Mouse (Mus musculus): ENCODE data around the gene H2-Q1. TPM values are rescaled to one million over a fixed set of nuclear protein-coding genes. Genes with fewer than 3 reads are reported as not detected.

Gene H2-Q1
- not detected in 2 replicates for polyA plus RNA-seq (2012)

DNA sequence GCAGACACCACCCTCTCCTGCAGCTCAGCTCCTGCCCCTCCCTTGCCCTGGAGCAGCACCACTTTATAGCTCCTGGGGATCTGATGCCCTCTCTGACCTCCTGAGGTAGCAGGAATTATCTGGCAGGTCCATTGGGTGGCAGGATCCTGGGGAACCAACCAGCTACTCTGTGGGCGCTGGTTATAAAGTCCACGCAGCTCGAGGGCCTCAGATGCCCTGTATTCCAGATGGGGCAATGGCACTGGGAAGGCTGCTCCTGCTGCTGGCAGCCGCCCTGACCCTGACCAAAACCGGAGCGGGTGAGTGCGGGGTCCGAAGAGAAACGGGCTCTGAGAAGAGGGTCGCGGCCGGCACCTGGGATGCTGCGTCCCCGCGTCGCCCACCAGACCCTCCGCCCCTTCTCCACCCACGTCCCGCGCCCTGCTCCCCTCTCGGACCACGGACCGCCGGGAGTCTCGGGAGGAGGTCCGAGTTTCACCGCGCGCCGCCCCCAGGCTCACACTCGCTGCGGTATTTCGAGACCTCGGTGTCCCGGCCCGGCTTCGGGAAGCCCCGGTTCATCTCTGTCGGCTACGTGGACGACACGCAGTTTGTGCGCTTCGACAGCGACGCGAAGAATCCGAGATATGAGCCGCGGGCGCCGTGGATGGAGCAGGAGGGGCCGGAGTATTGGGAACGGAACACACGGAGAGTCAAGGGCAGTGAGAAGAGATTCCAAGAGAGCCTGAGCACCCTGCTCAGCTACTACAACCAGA is at the start of gene H2-Q1:
Gene H2-Q1, plus strand, starts transcription at position 79 of the 755 bp plus-strand sequence.
- no peak for TF ChIP-seq GATA1 (IDR thresholded peaks at IDR 0.05; ENCODE audit: low read length)

DNA sequence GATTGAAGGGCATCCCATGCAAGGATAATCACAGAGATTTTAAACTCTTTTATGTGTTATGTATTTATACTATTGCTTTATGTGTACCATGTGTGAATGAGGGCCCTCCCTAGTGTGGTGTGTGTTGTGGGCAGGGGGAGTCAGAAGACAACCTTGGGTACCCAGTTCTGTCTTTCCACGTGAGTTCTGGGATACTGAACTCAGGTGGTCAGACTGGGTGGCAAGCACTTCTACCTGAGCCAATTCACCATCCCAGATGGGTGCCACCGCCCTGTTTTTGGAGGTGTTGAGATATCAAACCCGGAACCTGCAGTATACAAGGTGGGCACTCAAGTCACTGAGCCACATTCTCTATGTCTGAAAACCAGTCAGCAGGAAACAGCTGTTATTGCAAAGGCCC is 48.0 kb upstream of the H2-Q1 start:
- TF ChIP-seq GATA1 (IDR thresholded peaks at IDR 0.05; ENCODE audit: low read length) = no peak

DNA sequence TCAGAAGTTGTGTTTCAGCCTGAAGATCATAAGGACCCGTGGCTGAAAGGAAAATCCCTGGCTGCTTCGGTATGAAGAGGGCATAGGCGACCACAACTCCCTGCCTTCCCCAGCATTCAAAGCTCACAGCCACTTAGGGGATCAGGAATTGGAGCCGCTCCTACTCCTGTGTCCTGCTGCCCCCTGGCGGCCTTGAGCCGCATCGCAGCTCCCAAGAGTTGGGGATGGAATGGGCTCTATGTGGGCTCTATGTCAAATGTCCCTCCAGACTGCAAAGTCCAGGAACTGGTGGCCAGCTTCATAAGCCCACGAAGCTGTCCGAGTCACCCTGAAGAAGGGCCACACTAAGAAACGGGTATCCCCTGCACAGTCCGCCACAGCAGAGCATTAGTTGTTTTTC is 45.4 kb upstream of the H2-Q1 start:
- TF ChIP-seq GATA1 (IDR thresholded peaks at IDR 0.05; ENCODE audit: low read length) = no peak

DNA sequence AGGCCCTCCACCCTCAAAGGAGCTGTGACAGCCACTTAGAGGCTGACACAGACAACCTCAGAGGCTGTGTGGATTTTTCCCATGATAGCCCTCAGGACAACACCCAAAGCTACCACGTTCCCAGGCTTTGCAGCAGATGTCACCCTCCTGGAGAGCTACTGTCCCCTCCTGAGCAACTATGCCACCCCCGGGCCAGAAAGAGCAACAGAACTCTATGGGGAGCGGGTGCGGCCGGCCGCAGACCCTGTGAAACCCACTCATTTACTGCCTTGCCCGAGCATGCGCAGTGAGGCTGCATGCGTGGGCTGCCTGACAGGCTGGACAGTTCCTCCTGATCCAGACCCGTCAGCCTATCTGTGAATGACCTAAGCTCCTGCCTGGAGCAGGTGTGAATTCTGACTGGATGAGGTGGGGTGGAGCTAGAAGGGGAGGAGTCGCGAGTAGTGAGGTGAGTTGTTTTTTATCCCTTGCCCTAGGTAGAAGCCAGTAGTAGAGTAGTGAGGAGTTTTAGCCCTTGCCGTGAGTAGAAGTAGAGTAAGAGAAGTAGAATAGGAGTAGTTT is 43.8 kb upstream of the H2-Q1 start:
- TF ChIP-seq GATA1 (IDR thresholded peaks at IDR 0.05; ENCODE audit: low read length) = no peak

DNA sequence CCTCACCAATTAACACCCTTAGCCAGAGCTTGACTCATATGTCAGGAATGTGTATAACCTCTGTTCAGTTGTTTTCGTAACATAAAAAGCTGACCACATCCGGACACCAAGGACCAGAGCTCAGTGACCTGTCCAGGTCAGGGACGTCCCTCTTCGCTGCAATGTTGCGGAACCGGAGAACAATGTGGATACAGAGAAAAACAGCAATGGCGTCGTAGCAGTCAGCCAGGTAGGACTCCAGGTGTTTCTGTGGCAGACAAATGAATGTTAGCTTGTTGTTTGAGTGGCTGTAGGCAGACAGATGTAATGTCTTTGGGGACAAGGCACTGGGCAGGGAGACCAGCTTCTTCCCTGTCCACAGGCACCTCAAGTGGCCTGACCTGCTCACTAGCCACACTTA is 42.2 kb upstream of the H2-Q1 start:
- TF ChIP-seq GATA1 (IDR thresholded peaks at IDR 0.05; ENCODE audit: low read length) = no peak

DNA sequence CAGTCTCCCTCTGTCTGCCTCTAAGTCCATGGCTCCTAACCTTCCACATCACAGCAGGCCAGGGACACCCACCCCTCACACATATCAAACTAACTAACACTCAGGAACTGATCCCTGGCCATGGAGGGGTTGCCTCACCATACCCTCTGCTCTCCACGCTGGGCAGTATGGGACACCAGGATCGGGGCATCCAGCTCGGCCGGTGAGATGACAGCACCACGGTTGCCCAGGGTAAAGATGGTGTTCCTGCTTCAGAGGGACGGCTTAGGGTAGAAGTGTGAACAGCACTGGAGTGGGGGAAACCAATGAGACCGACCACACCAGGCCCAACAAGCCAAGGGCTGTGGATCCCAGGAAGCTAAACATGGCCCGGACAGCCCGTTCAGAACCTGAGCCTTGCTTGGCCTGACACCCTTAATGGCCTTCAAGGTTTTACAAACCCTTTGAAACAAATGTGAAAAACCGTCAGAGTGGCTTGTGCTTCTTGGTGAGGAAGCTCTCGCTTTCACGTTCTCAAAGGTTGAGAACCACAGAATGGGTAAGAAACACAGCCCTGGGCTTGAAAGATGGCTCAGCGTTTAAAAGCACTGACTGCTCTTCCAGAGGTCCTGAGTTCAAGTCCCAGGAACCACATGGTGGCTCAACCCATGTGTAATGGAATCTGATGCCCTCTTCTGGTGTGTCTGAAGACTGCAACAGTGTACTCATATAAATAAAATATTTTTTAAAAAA is 41.1 kb upstream of the H2-Q1 start:
- TF ChIP-seq GATA1 (IDR thresholded peaks at IDR 0.05; ENCODE audit: low read length) = no peak

DNA sequence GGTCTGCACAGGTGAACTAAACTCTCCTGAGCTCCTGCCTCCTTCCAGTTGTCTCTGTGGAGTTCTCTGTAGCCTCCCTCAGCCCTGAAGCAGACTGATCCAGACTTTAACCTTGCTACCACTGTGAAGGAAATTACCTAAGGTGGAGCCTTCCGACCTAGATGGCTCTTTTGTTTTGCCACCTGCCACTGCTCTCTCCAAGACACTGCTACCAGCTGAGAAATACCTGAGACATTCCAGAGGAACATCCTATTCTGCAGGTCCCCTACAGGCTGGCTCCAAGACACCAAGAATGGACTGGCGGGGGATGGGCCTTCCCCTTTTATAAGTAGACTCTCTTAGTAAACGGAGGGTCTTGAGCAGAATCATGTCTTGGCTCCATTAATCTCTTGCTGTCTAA is 39.9 kb upstream of the H2-Q1 start:
- no peak for TF ChIP-seq GATA1 (IDR thresholded peaks at IDR 0.05; ENCODE audit: low read length)

DNA sequence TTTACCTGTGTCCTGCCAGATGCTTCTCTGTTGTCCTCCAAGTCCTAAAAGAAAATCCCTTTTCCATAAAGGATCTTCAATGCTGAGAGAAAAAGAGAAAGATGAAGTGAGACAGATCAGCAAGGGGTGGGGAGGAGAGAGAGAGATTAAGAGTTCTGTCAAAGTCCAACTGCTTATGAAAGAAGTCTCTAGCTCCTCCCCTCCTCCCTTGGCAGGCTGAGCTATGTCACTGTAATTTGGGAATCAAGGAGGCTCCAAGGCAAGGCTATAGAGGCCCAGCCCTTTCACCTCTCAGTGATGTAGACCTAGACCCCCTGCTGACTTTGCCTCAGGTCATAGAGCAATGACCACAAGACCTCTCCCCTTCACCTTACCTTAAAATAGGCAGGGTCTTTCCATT is 34.8 kb upstream of the H2-Q1 start:
- TF ChIP-seq GATA1 (IDR thresholded peaks at IDR 0.05; ENCODE audit: low read length) = no peak

DNA sequence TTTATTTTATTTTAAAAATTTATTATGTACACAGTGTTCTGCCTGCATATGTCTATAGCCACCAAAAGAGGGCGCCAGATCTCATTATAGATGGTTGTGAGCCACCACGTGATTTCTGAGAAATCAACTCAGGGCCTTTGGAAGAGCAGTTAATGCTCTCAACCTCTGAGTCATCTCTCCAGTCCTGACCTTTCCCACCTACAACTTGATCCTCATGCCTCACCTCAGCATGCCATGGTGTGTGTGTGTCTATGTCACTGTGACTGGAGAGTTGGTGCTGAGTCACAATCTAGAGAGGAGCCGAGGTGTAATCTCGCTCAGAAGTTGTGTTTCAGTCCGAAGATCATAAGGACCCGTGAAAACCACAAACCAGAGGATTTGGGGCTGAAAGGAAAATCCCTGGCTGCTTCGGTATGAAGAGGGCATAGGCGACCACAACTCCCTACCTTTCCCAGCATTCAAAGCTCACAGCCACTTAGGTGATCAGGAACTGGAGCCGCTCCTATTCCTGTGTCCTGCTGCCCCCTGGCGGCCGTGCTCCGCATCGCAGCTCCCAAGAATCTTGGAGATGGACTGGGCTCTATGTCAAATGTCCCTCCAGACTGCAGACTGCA is 18.5 kb upstream of the H2-Q1 start:
- no peak for TF ChIP-seq GATA1 (IDR thresholded peaks at IDR 0.05; ENCODE audit: low read length)

DNA sequence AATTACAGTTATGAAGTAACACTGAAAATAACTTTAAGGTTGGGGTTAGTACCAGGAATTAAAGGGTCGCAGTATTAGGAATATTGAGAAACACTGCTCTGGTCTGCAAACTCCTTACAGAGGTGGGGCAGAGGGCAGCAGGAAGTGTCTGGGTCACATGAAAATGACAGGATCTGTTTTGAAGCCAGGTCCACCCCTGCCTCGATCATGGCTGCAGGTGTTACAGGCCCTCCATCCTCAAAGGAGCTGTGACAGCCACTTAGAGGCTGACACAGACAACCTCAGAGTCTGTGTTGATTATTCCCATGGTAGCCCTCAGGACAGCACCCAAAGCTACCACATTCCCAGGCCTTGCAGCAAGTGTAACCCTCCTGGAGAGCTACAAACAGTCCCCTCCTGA is 16.9 kb upstream of the H2-Q1 start:
- TF ChIP-seq GATA1 (IDR thresholded peaks at IDR 0.05; ENCODE audit: low read length) = no peak

DNA sequence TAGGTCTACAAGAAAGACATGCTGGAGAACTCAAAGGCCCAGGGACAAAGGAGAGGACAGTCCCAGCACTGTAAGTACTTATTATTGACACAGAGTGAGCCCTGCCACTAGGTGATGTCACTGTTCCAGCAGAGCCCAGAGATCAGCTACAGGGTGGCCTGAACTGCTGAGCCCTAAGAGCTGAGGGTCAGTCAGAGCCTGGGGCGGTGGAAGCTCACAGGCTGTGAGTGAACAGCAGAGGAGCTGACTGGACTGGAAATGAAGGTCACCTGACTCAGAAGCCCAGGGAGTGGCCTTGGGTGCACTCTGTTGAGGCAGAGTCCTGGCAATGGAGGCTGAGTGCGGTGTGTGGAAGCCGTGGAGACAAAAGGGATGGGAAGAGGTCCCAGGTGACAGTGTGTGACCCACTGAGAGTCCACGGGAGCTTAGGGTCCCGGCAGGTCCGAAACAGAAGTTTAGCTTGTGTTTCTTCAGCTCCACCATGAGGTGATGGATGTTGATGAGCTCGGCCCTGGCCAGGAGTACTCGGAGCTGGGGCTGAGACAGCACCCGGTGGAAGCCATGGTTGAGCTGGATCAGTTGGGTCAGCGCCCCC is 16.4 kb upstream of the H2-Q1 start:
- no peak for TF ChIP-seq GATA1 (IDR thresholded peaks at IDR 0.05; ENCODE audit: low read length)

DNA sequence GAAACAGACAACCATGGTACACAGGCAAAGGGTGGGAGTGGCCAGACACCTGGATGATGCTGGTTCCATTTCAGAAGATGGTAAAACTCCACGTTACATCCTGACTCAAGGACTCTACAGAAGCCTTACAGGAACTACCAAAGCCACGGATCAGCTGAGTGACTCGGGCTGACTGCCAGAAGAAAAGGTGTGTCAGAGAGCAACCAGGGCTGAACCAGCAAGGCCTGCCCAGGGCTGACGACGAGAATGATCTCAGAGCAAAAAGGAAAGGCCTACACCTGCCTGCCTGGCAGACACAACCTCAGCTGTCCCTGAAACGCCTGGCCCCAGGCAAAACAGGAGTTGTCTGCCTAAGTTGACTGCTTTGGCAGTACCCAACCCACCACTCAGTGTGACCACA is 15.7 kb upstream of the H2-Q1 start:
- TF ChIP-seq GATA1 (IDR thresholded peaks at IDR 0.05; ENCODE audit: low read length) = no peak

DNA sequence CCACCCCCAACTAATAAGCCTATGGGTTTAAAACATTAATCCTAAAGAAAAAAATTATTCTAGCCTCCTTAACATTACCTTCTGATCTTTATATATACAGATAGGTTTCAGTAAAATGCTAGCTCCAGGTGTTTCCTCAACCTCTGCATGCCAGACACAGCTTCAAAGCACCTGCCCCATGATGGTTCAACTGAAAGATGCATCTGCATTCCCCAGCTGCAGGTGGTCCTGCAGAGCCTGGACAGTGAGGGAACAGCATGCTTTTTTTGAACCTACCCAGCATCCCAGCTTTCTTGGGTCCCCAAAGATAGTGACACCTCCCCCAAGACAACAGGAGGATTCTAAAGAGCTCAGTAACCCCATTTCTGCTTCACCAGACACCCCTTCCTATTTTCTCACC is 1.5 kb upstream of the H2-Q1 start:
- no peak for TF ChIP-seq GATA1 (IDR thresholded peaks at IDR 0.05; ENCODE audit: low read length)

DNA sequence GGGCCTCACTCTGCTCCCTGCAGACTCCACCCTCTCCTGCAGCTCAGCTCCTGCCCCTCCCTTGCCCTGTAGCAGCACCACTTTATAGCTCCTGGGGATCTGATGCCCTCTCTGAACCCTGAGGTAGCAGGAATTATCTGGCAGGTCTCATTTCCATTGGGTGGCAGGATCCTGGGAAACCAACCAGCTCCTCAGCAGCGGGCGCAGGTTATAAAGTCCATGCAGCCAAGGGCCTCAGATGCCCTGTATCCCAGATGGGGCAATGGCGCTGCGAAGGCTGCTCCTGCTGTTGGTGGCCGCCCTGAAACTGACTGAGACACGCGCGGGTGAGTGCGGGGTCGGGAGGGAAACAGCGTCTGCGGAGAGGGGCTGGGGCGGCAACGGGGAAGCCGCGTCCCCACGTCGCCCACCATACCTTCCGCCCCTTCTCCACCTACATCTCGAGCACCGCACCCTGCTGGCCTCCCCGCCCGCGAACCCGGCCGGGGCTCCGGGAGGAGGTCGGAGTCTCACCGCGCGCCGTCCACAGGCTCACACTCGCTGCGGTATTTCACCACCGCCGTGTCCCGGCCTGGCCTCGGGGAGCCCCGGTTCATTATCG is 22.0 kb downstream of the H2-Q1 start, which contains the start of gene H2-Q2:
Gene H2-Q2, plus strand, starts transcription at position 172 of the 601 bp plus-strand sequence.
- no peak for TF ChIP-seq GATA1 (IDR thresholded peaks at IDR 0.05; ENCODE audit: low read length)

DNA sequence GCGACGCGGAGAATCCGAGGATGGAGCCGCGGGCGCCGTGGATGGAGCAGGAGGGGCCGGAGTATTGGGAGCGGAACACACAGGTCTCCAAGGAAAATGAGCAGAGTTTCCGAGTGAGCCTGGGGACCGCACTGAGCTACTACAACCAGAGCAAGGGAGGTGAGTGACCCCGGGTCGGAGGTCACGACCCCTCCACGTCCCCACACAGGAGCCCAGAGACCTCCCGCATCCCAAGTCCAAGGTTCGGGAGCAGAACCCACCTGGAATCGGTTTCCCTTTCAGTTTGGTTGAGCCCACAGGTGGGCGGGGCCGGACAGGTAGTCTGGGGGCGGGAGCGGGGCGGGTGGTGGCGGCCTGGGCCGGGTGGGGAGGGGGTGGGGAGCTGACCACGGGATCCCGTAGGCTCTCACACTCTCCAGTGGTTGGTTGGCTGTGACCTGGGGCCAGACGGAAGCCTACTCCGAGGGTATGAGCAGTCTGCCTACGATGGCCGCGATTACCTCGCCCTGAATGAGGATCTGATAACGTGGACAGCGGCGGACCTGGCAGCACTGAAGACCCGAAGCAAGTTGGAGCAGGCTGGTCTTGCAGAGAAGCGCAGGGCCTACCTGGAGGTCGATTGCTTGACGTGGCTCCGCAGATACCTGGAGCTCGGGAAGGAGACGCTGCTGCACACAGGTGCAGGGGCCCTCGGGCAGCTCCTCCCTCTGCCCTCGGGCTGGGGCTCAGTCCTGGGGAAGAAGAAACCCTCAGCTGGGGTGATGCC is 22.7 kb downstream of the H2-Q1 start:
- TF ChIP-seq GATA1 (IDR thresholded peaks at IDR 0.05; ENCODE audit: low read length) = no peak
